Mouse (Mus musculus) heart, adult 8-10 months (tissue): ENCODE results near the gene March8. TPM values are rescaled to one million over a fixed set of nuclear protein-coding genes. Genes with fewer than 3 reads are reported as not detected.

ENCODE experiments used
- DNase-seq: peaks from one replicate; pipeline ENCODE4 v3.0.0; 2022; ENCODE audit warnings: low spot score
- total RNA-seq, 4 experiments: library from RNA; stranded (reverse); gene quantifications; 2 replicates each; pipeline ENCODE4 v1.2.4; 2022

The March8 gene
- total RNA-seq, 4 experiments from 2014 or later = 43.4 to 45.4 (median 44.6) TPM

DNA sequence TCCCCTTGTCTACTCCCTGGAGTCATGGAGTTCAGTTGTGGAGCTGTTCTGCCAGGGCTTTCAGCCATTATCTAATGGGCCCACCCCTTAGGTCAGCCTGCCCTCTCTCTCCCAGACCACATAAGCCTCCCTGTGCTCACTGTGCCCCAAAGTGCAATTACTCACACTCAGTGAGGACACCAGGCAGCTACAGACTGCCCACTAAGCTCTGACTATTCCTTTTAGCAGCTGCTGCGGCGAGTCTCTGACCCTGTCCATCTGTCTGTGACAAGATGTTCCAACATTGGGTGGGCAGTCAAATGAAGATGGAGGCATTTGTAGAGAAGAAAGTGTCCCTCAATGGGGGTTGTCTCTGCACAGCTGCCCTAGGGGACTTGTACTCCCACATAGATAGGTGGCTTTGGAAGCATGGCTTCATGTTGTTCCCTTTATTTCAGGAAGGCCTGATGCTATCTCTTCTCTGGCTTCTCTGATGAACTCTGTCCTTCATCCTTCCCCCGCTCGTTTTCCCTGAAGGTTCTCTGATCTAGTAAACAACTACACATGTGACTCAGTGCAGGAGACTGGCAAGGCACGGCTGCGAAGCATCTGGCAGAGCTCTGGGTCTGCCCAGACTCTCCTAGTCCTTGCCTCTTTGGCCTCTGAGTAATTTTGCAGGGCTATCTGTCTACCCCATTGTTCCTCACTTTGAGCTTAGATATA lies 70.3 kb downstream of the March8 start:
- no peak for DNase-seq

DNA sequence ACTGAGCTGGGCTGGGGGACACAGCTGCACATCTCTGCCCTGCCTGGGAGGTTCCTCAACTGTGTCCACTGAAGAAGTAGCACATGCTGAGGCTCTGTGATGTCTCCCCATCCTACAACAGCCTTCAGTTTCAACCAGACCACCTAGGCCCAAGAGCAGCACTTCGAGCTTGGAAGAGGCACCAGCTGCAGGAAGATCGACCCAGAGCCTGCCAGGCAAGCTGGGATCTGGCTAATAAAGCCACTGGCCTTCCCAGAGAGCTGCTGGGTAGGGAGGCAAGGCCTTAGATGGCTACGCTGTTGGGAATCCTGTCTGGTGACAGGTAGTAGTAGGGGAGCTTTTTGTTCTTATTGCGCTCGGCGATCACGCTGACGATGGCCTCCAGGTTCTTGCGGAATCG lies 72.6 kb downstream of the March8 start:
- no peak for DNase-seq

DNA sequence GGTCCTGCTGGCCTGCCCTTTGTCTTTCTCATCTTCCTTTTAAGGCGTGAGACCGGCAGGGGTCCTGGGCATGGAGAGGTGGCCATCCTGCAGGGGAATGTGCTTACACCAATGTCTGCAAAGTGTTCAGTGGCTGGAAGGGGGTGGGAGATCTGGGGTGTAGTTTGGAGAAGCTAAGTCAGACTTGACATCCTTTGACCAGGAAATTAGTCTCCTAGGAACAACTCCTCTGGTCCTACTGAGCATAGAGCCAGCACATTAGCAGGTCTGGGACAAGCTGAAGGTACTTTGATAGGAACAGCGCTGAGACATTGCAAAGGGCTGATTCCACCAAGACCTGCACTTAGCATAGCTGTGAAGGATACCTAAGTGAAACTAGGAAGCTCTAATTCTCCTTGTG lies 73.9 kb downstream of the March8 start:
- no peak for DNase-seq

DNA sequence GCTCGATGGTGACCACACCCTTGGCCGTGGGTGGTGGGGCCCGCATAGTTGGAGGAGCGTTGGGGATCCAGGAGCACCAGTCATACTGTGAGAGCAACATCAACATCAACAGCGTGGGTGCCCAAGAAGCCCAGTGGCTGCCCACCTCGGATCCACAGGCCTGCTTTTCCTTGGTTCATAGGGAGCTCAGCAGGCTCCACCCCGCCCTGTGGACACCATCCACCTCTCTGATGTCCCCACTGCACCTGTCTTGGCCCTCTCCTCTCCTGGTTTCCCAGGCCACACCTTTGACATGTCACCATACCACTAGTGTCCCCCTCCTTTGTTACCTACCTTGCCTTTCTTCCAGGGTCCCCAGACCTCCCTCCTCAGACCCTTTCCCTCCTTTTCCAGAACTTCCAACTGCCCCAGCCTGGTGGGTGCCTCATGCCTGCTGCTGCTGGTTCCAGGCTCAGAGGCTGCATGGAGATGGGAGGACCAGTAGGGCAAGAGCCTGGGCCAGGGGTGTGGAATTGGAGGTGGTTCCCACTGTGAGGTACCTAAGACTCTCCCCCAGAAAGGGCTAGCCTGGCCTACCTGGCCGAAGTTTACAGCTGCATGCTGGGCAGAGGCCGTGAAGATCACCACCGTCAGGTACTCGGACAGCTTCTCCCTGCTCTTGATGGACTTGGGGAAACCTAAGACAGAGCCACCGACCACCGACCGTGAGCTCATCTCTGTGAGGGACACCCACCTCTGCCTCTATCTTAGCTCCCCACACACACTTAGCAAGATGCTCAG lies 74.9 kb downstream of the March8 start:
- DNase-seq = no peak

DNA sequence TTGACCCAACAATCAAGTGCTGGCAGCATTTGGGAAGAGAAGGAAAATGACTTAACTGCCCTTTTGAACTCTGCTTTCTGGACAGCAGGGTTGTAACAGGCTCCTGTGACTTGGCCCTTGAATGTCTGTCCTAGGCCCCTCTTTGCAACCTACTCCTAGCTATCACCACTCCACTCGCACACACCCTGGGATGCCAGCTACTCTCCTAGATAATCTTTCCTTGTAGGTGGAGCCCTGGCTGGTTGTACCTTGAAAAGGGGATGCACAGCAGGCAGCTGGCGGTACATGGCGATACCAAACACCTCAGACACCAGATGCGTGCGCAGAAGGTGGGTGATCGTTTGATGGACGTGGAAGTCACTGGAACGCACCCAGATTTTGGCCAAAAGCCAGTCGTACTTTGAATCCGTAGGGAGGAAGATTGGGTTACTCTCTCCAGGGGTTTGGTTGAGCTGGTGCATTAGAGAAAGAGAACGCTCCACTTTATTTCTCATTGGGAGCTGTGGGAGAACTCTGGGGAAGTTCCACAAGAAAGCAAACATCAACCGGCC lies 77.4 kb downstream of the March8 start:
- DNase-seq = no peak

DNA sequence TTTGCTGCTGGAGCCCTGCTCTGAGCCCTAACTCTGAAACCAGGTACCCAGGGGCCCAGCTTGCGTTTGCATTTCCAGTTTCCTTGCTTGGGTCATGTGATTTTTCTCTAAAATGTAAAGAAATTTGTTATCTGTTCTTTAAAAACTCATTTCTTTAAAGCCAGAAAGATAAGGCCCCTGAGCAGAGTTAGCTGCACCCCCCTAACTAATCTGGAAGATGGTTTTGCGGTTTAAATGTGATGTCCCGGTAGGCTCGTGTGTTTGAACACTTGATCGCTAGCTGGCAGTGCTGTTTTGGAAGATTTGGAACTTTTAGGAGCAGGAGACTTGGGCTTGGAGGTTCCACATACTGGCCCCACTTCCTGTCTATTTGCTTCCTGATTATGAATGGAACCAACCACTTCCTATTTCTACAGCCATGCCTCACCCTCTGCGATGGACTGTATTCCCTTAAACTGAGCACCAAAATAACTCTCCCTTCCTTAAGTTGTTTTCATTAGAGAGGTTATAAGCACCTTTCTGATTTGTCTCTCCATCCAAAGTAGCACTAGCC lies 78.3 kb downstream of the March8 start:
- DNase-seq = no peak

DNA sequence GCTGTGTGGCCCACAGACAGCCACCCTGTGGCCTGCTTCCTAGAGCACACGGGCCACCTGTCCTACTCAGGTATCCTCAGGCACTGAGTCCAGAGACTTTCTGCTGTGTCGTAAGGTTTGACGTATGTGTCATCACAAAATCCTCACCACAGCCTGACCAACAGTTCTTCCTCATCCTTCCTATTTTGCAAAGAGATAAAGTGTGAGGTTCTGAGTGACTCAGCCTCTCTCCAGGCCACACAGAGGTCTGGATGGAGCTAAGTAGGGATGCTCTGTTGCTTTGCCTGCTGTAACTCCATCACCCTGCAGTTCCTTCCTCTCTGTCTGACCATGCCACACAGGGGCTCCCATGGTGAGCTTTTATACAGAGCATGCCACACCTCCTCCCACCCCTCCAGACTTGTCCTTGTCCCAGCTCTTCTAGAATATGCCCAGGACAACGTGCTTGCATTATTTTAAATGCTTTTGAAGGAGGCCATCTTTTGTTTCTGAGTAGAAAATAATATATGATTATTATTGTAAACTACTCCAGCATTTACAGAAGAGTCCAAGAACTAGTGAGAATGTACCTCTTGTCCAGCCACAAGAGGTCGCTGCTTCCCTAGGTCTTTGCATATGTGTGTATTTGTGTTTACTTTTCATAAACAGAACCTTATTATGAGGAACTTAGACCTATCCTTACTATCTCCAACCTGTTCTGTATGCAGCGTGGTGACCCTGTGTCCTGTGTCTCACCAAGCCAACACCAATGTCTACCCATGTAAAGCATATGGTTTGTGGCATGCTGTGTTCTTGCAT lies 79.9 kb downstream of the March8 start:
- no peak for DNase-seq

DNA sequence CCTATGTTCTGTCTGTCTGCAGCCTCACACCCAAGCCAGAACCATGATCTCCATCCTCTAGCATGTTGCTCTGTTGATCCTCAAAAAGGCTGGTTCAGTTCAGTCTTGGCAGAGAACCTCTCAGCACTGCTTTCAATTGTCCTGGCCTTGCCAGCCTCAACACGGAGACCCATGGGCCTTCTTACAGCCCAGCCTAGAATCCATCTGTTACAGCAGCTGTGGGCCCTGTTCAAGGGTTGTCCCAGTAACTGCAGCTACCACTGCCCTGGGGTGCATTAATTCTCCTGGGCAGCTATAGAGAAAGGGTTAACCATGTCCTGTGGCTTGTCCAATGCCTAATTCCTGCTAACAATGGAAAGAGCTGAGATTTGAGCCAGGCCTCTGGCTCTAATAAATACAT lies 80.7 kb downstream of the March8 start:
- no peak for DNase-seq

DNA sequence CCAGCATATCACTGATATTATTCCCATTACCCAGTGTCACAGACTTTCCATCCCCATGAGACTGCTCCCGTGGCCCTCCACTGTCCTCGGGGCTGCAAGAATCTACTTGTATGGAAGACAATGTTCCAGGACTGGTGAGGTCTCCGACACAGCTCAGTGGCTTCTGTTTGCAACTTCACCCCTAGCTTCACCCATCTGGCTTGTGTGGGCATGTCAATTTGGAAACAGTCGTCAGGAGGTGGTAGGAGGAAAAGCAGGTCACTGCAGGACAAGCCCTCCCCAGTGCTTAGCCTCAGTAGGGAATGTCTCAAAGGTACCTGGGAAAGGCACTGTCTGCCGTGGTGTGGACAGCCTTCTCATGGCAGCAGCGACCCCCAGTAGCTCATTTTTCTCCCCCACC lies 81.9 kb downstream of the March8 start:
- no peak for DNase-seq

DNA sequence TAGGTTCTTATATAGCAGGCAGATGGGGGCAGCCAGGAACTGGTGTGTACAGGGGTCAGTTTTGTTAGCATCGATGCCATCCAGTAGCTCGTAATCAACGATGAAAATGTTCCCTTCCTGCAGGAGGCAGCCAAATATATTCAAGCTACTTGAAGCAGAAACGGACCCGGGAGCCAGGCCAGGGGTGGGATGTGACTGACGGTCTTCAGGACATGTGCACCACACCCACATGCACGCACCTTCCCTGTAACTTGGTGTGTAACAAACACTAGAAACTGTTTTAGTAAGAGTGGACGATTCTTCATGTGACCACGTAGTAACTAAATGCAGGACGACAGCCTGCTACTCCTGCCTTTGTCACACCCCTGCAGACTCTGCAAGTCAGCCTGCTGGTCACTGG lies 82.4 kb downstream of the March8 start:
- DNase-seq = no peak

DNA sequence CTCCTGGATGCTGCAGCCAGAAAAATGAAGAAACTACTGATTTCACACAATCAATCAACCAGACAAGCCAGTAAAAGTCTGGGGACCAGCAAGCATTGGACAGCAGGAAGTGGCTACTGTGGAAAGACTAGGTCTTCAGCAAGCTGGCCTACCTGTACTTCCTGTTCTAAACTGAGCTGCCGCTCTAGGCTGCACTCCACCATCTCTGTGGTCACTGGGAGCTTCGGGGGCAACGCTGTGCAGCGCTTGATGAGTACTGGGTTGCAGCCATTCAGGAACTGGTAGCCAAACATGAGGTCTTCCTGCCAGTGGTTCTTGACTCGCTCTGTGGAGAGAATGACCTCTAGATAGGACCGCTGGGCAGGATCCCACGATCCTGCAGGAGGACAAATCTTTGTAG lies 85.2 kb downstream of the March8 start:
- no peak for DNase-seq

DNA sequence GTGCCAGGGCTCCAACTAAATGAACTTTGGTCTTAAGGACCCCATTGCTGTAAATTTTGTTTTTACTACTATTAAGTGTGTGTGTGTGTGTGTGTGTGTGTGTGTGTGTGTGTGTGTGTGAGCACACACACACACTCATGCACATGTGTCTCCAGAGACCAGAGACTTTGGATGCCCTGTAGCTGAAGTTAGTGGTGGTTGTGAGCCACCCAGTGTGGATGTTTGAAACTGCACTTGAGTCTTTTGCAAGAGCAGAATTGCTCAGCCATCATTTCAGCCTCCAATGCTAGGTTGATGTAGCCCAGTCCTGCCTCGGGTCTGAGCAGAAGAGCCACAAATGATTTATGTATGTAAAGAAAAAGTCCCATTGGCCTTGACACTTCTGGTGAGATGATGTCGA lies 85.8 kb downstream of the March8 start:
- DNase-seq = no peak

DNA sequence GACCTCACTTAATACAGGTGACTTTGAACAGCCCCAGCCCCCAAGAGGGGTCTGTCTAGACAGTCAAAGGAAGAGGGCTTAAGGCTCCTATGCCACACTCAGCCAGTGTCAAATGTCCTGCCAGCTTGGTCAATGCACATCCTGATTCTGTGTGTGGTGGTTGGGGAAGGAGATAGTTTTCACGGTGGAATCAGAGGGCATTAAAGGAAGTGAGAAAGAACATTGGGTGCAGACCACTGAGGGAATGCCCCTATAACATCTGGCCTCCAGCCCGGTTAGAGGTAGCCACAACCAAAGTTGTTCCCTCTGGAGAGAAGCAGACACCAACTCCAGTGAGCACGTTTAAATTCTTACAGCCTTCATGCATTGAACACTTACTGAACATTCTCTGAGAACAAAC lies 89.7 kb downstream of the March8 start:
- no peak for DNase-seq

DNA sequence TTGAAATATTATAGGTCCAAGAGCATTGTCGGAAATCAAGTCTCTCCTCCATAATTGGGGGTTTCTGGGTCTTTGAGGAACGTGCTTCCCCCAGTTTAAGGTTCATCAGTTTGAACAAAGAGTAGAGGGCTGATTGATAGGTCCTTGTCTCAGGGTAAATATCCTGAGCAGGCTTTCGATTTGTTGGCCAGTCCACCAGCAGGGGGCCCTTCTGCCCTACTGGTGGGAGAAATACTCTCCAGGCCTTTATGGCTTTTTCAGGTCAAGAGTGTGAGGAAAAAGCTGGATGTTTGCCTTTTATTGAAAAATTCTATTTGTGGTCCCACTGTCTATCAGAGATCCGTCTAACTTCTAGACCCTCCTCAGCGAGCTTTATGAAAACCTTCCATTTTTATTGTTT lies 90.5 kb downstream of the March8 start:
- DNase-seq = no peak

DNA sequence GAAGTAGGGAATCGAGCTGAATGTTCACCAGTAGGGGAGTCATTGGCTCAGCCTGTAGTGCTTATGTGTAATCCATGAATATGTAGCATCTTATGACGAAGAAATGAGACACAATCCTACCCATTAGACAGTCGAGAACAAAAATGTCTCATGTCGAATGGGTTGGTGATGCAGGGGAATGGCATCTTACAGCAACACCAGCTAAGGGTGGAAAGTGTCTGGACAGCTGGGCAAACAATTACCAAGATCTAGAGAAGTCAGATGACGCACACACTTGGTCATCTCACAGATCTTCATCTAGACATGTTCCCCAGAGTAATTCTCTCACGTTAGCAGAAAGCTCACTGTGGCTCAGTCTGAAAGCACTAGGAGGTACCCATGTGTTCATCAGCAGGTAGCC lies 101.0 kb downstream of the March8 start:
- no peak for DNase-seq

DNA sequence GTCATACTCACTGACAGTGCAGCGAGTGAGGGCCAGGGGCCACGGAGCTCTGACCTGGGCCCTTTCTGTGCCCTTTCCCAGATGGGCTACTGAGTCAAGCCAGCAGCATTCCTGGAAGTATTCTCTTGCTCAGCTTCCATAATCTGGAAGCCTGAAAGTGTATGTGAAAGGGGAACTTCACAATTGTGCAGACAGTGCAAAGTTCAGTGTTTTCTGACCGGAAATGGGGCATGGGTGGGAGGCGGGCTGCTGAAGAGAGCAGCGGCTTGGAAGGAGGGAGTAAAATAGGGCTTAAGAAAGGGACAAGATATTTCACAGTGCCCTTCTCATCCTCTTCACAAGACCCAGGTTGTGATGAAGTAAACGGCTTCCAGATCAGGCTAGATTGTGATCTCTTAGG lies 101.7 kb downstream of the March8 start:
- no peak for DNase-seq

DNA sequence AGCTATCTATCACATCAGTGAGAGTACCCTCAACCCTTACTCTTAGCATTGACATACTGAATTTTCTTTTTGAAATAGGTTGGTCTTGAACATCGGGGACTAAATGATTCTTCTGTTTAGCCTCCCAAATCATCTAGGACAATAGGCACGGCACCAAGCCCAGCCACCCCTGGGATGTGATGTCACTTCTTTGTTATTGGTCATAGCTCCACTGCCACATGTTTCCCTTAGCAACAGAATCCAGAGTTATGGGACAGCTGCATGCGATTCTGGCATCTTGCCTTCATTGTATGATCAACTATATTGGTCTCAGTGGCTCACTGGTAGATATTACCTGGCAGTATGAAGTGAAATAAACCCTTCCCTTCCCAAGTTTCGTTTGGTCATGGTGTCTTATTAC lies 102.6 kb downstream of the March8 start:
- DNase-seq = no peak

DNA sequence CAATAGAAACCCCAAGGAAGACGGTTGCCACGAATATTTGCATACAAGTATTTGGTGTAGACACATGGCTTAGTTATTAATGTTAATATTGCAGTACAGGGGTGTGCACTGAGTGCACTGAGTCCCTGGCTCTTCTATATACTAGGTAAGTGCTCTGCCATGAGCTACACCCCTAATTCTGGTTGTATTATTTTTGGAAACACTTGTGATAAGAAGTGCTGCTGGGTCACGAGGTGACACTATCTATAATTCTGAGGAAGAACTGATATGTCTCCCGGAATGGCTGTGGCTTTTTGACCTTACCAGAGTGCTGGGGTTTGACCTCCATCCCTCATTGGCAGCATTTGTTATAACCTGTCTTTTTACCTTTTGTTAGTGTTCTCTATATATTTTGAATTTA lies 103.0 kb downstream of the March8 start:
- DNase-seq = peak; percentile 48

DNA sequence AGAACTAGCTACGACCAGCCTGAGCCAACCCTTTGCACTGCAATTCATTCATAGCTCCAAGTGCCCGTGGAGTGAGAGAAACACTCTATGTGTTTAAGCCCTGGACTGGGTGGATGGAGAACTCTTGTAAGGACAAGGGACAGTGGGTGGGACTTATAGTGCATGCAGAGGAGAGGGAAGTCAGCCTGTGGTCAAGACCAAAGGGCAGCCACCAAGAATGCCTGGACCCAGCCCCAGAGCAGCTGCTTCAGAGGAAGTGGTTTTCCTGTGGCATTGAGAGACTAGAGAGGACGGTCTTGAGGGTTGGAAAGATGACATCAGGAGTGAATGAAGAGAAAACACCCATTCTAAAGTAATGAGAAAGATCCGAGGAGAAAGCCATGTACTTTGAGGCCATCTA lies 118.0 kb downstream of the March8 start:
- DNase-seq = peak; percentile 36

DNA sequence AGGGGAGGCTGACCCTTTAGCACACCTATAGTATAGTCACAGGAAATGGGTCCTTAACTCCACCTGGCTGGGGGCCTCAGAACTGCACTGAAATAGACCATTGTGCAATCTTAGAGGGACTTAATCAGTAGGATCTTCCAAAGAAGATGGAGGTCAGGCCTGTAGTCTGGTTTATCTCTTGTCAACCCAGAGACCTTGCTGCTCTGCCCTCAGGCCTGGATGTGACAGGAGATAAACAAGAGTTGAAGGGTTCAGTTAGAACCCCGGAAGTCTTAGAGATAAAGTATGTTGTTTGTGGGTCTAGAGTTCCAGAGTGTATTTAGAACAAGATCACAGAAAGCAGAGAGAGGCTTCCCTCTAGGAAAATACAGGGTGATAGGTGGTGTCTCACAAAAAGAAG lies 118.7 kb downstream of the March8 start:
- DNase-seq = no peak

DNA sequence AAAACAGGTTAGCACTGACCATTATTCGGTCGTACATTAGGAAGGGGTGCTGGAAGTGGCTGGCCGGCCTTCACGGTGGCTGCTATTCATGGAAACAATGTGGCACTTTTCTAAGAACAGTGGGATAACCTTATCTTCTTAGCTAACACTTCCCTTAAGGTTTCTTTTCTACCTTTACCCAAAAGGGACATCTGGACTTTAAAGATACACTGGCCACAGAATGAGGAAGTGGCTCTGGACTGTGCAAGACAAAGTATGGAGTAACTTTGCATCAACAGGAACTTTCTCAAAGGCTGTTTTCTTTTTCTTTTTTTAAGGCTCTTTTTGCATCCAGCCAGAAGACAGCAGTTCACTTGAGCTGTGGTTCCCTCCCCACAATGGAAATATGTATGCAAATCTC lies 120.9 kb downstream of the March8 start:
- DNase-seq = no peak
